9 mouse cellular contexts compared by ENCODE assay signal in genomic region chr7:49342556-49343080, GRCm38 (mm10).
DNase-seq lines count a peak whose midpoint lies in the region; ATAC-seq and TF ChIP-seq lines count a peak whose summit lies in the region.
"Had no signal": no experiment of that assay in that cellular context is flagged by ENCODE, and none has a peak within 500 bp of the region (broad histone marks: within the 10 kb centered on the region; RNA-seq: fewer than 3 reads in every experiment).

No protein-coding gene starts in this region.

- no peak for TF ChIP-seq EP300 in heart, postnatal 0 days (IDR thresholded peaks at IDR 0.05; ENCODE audit: low read depth)

- H3K9me3 ChIP-seq in heart, embryonic 15.5 days (replicated peaks) = no peaks in the 10 kb centered on the region
- H3K9me3 ChIP-seq in heart, postnatal 0 days (replicated peaks; ENCODE audit: control insufficient read depth, low read length) = no peaks in the 10 kb centered on the region
- no peaks in the 10 kb centered on the region for H3K9me3 ChIP-seq in liver, embryonic 16.5 days (replicated peaks; ENCODE audit: control insufficient read depth, low read length)

- peak overlapping the region; percentile 35; the same call in 1 of the 2 replicates for H3K9ac ChIP-seq in heart, embryonic 15.5 days
- peak overlapping the region; percentile 22; the same call in 1 of the 2 replicates for H3K9ac ChIP-seq in heart, postnatal 0 days (replicated peaks; ENCODE audit: low read depth, low read length)
- no peak overlapping the region for H3K9ac ChIP-seq in liver, embryonic 16.5 days (ENCODE audit: low read depth, low read length)

- H3K36me3 ChIP-seq in heart, embryonic 15.5 days = no peaks in the 10 kb centered on the region
- no peaks in the 10 kb centered on the region for H3K36me3 ChIP-seq in heart, postnatal 0 days (replicated peaks; ENCODE audit: control insufficient read depth, insufficient read depth, low read length)
- no peaks in the 10 kb centered on the region for H3K36me3 ChIP-seq in liver, embryonic 16.5 days (ENCODE audit: control insufficient read depth, insufficient read depth)

- no peak for DNase-seq in heart, postnatal 10 days
- DNase-seq in ES-CJ7 (ENCODE audit: low read depth, low spot score) = peak; percentile 29
- DNase-seq in heart, postnatal 0 days (ENCODE audit: low spot score) = no peak
- DNase-seq in urinary bladder, adult 2 months (ENCODE audit: low spot score) = no peak
- DNase-seq in left cerebral cortex, adult 2 months (ENCODE audit: extremely low spot score in 1 of 2, low spot score in 2 of 2) = no peak
- DNase-seq in urinary bladder, postnatal 36 days (ENCODE audit: low spot score in 2 of 2) = no peak
- DNase-seq: adrenal gland, adult 2 months had no signal

- intact Hi-C loops in heart, postnatal 10 days (cut with DNase I) = no loop called here
- intact Hi-C loops in left cerebral cortex, adult 2 months (cut with DNase I) = no loop called here

- H3K27me3 ChIP-seq in heart, embryonic 15.5 days = no peaks in the 10 kb centered on the region
- no peaks in the 10 kb centered on the region for H3K27me3 ChIP-seq in heart, postnatal 0 days (ENCODE audit: control insufficient read depth, insufficient read depth, low read length)
- no peaks in the 10 kb centered on the region; the same call in 1 of the 2 replicates for H3K27me3 ChIP-seq in liver, embryonic 16.5 days (ENCODE audit: control insufficient read depth, insufficient read depth, low read depth, low read length)

- peak overlapping the region; percentile 77 for H3K27ac ChIP-seq in heart, embryonic 15.5 days
- peak overlapping the region; percentile 71 for H3K27ac ChIP-seq in heart, postnatal 0 days (ENCODE audit: low read depth)
- H3K27ac ChIP-seq in liver, embryonic 16.5 days (ENCODE audit: low read length) = no peak overlapping the region
- no peak overlapping the region for H3K27ac ChIP-seq in left cerebral cortex, adult 2 months

- ATAC-seq in heart, embryonic 15.5 days (replicated peaks; ENCODE audit: insufficient number of reproducible peaks, insufficient read depth, low FRiP score, low read depth) = no peak; the same call in 1 of the 2 replicates
- ATAC-seq in heart, postnatal 0 days (ENCODE audit: insufficient read depth, low read depth) = no peak
- ATAC-seq in liver, embryonic 16.5 days (ENCODE audit: low read depth) = peak; percentile 19; the same call in 1 of the 2 replicates

- 35% methylated on average over 13 of the region's 13 CpGs for WGBS in heart, embryonic 15.5 days
- 30% methylated on average over 13 of the region's 13 CpGs for WGBS in heart, postnatal 0 days
- 41% methylated on average over 13 of the region's 13 CpGs for WGBS in liver, embryonic 16.5 days (ENCODE audit: insufficient replicate concordance)

- H3K4me3 ChIP-seq in heart, embryonic 15.5 days = peak overlapping the region; percentile 24
- 0 out of 2 replicates have a peak overlapping the region, but pooled peaks have one; percentile 25 for H3K4me3 ChIP-seq in heart, postnatal 0 days (ENCODE audit: low read depth, low read length)
- no peak overlapping the region for H3K4me3 ChIP-seq in liver, embryonic 16.5 days (ENCODE audit: low read depth, low read length)
- no peak overlapping the region for H3K4me3 ChIP-seq in left cerebral cortex, adult 2 months

- peaks cover 44% of the 10 kb centered on the region for H3K4me1 ChIP-seq in heart, embryonic 15.5 days (replicated peaks)
- H3K4me1 ChIP-seq in heart, postnatal 0 days (ENCODE audit: control insufficient read depth, insufficient read depth) = peaks cover 33% of the 10 kb centered on the region
- peaks cover 3% of the 10 kb centered on the region; the same call in 1 of the 2 replicates for H3K4me1 ChIP-seq in liver, embryonic 16.5 days (ENCODE audit: control insufficient read depth, low read depth, low read length)

- TF ChIP-seq CTCF in heart, postnatal 0 days (IDR thresholded peaks at IDR 0.05; ENCODE audit: low read depth) = no peak
- TF ChIP-seq CTCF in left cerebral cortex, adult 2 months (IDR thresholded peaks at IDR 0.05) = no peak

- H3K4me2 ChIP-seq in heart, embryonic 15.5 days = peak overlapping the region; percentile 58
- peak overlapping the region; percentile 53 for H3K4me2 ChIP-seq in heart, postnatal 0 days (ENCODE audit: low read depth, low read length)
- H3K4me2 ChIP-seq in liver, embryonic 16.5 days (ENCODE audit: low read depth, low read length) = no peak overlapping the region

Comparison
In these comparisons a context has a peak if more than half of its experiments do, and no peak if none do; other contexts are left out.
1. H3K27ac ChIP-seq: peak in heart, embryonic 15.5 days (single experiment) and heart, postnatal 0 days (single experiment); none in liver, embryonic 16.5 days (single experiment) and left cerebral cortex, adult 2 months (single experiment).
2. H3K4me3 ChIP-seq: peak in heart, embryonic 15.5 days (single experiment) and heart, postnatal 0 days (single experiment); none in liver, embryonic 16.5 days (single experiment) and left cerebral cortex, adult 2 months (single experiment).